Mouse (Mus musculus): Measurements from ENCODE around the gene Pkp4. TPM values are rescaled to one million over a fixed set of nuclear protein-coding genes. Genes with fewer than 3 reads are reported as not detected.
"Not testable (repeated sequence)": the region's sequence is repeated elsewhere in the genome, so short reads cannot be mapped to it uniquely, and the experiment has no call there.

Gene Pkp4
- total RNA-seq, 1 experiment from 2014 or later: 19.1 TPM

DNA sequence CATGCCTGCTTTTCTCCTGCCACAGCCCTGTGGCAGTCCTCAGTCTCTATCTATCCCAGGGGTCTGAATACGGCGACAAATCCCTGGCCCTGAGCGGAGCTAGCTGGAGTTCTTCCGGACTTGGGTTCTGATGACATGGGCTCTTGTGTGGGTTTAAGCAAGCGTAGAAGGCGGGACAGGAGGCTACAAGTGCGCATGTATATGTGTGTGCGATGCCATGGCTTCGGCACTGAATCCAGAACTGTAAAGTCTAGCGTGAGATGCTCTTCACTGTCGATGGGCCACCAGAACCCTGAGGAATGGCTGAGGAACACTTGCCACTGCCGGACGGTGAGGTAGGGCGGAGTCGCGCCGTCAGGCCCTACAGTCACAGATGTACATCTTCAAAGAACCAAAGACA is 222.6 kb downstream of the Pkp4 start:
- ATAC-seq (replicated peaks in 1 of 2; ENCODE audit: insufficient read depth in 1 of 2, low FRiP score in 2 of 2, low TSS enrichment in 1 of 2, low read depth in 1 of 2, poor library complexity in 2 of 2, severe bottlenecking in 2 of 2): no peak

DNA sequence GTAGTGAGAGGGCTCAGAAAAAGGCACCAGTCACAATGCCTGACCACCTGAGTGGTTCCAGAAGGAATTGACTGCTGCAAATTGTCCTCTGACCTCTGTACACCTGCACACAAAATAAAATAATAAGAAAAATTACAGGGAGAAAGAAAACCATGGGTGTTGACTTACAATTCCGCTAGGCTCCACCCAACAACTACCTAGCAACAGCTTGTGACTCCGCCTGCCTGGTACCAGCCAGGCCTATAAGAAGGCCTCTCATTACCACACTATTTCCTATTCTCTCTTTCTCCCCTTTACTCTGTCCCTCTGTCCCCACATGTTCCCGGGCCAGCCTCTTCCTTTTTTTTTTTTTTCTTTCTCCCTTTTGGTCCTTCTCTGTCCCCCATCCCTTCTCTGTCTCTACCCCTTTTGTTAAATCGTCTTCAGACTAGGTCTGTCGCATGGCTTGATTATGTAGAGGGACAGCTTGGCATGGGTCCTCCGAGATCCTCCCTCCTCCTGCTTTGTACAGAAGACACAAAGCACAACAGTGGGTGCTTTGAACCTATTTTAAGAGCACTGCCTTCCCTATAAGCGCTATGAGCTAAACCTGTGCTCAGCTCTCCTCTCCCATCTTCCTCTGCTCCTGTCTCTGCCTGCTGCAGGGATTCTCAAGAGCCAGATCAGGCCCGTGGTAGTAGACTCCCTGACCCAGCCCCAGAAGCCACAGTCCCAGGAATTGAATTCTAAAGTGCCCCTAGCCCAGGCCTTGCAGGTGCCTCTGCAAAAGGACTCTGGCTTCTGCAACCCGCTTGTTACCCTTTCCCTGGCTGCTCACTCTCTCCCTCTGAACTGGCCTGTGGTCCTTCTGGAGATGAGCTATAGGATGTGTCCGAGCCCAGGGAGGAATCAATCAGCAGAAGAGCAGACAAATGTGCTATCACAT is 223.5 kb downstream of the Pkp4 start:
- no peak for ATAC-seq (replicated peaks in 1 of 2; ENCODE audit: insufficient read depth in 1 of 2, low FRiP score in 2 of 2, low TSS enrichment in 1 of 2, low read depth in 1 of 2, poor library complexity in 2 of 2, severe bottlenecking in 2 of 2)

DNA sequence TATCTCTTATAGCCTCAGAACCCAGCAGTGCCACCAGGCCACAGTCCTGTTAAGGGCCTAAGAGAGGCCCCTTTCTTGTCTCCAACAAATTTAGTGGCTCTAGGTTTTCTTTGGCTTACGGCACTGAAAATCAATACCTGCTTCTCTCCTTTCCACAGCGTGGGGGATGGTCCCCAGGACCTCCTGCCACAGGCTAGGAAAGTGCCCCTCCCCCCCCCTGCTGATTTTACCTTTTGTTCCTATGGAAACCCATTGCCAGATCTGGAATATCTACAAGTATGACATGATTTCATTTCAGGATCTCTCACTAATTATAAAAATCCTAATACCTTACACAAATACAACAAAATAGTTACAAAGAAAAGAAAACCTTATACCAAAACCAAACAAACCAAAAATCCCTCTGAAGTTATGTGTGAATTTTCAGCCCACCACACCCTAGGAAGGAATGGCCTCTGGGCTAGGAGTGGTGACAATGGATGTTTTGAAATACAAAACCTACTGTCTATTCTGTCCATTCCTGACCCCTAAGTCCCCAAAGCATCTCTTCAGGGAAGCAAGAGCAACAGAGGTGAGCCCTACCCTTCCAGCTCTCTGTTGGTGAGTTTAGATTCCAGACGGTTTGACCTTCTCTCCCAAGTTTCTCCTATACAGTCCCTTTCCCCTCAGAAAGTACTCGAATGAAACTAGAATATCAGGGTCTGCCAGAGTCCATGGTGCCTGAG is 224.7 kb downstream of the Pkp4 start:
- ATAC-seq (replicated peaks in 1 of 2; ENCODE audit: insufficient read depth in 1 of 2, low FRiP score in 2 of 2, low TSS enrichment in 1 of 2, low read depth in 1 of 2, poor library complexity in 2 of 2, severe bottlenecking in 2 of 2): no peak

DNA sequence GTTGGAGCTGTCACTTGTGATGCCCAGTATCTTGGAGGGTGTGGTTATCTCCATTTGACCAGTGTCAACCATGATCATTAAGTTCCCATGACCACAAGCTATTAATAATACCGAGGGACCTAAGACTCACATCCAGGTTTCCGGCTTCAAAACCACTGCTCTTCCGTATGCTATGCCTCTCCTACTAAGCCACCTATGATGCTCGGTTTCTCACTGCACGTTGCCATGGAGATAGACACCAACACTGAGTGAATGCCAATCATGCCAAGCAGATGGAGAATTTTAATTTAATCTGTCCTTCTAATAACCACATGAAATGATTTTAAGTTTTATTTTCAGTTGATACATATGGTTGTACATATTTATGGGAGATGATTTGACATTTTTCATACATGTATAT is 229.3 kb downstream of the Pkp4 start:
- no peak for ATAC-seq (replicated peaks in 1 of 2; ENCODE audit: insufficient read depth in 1 of 2, low FRiP score in 2 of 2, low TSS enrichment in 1 of 2, low read depth in 1 of 2, poor library complexity in 2 of 2, severe bottlenecking in 2 of 2)

DNA sequence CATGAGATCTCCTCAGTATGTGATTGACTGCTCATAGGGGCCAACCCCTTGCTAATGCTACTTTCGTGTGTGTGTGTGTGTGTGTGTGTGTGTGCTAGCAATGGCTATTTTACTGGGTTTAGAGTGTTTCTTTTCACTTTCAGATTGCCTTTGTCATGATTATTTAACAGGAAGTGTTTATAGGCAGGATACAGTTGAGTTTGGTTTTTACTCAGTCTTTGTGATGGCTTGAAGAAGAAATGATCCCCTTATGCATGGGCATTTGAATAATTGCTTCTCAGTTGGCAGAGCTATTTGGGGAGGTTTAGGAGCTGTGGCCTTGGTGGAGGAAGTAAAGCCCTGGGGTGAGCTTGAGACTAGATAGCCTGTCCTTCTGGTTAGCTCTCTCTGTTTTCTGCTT is 232.5 kb downstream of the Pkp4 start:
- 0 out of 4 replicates have a peak, but pooled peaks of 1 of the 2 experiments have one; percentile 27 for ATAC-seq (replicated peaks in 1 of 2; ENCODE audit: insufficient read depth in 1 of 2, low FRiP score in 2 of 2, low TSS enrichment in 1 of 2, low read depth in 1 of 2, poor library complexity in 2 of 2, severe bottlenecking in 2 of 2)

DNA sequence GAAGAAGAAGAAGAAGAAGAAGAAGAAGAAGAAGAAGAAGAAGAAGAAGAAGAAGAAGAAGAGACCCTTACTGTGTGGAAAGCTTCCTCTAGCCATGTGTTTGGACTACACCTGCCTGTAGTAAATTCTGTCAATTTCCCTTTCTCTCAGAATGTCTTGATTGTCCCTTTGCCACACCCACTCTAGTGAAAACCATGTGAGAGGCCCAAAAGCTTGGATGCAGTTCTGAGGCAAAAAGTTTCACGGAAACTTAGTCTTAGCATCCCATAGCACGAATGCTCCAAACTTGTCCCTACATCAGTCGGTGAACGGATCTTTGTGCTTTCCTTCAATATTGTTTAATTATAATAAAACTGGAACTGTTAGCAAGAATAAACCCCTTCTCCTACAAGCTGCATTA is 234.0 kb downstream of the Pkp4 start:
- no peak for ATAC-seq (replicated peaks in 1 of 2; ENCODE audit: insufficient read depth in 1 of 2, low FRiP score in 2 of 2, low TSS enrichment in 1 of 2, low read depth in 1 of 2, poor library complexity in 2 of 2, severe bottlenecking in 2 of 2)

DNA sequence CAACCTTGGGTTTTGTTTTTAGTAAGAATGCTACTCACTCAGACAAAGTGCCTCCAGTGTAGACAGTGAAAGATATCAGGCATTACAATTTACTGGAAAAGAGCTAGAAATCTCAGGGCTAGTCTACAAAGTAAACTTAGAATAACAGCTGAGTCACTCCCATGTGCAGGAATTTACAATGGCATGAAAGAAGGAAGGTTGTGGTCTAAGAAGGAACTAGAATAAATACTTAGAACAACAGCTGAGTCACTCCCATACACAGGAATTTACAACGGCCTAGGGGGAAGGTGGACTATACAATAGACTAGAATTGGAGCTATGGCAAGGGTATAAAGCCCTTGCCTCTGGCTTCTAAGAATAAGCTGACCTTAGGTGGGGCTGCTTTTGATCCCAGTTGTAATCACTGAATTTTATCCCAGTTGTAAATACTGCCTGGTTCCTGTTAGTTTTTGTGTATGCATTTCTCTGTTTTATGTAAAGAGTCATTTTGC is 234.6 kb downstream of the Pkp4 start:
- ATAC-seq (replicated peaks in 1 of 2; ENCODE audit: insufficient read depth in 1 of 2, low FRiP score in 2 of 2, low TSS enrichment in 1 of 2, low read depth in 1 of 2, poor library complexity in 2 of 2, severe bottlenecking in 2 of 2): not testable (repeated sequence)

DNA sequence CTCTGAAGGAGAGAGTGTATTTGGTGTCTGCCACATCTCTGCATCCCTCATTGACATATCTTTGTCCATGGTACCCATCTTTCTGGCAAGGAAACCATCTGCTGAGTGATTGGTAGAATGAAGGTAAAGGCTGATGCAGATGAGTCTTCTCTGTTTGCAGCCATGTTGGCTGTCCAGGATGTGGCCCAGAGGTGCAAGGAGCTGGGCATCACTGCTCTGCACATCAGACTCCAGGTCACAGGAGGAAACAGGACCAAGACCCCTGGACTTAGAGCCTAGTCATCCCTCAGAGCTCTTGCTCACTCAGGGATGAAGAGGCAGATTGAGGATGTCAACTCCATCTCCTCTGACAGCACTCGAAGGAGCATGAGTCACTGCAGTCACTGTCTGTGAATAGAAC is 235.9 kb downstream of the Pkp4 start:
- ATAC-seq (replicated peaks in 1 of 2; ENCODE audit: insufficient read depth in 1 of 2, low FRiP score in 2 of 2, low TSS enrichment in 1 of 2, low read depth in 1 of 2, poor library complexity in 2 of 2, severe bottlenecking in 2 of 2): no peak

DNA sequence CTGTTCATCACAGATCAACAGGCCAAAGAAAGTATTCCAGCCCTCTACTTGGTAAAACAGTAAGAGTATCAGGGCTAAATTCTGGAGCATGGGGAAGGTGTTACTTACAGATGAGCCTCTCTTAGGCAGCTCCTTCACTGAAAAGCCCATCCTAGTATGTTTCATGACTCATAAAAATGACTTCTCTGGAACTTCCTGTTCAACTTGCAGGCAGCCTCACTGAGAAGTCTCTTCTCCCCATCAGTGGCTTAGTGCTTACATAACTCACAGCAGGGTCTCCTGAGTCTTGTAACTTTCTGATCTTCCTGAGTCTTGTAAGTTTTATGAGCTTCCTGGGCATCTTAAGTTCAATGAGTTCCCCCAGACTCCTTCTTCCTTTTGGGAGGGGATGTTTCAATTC is 236.9 kb downstream of the Pkp4 start:
- no peak for ATAC-seq (replicated peaks in 1 of 2; ENCODE audit: insufficient read depth in 1 of 2, low FRiP score in 2 of 2, low TSS enrichment in 1 of 2, low read depth in 1 of 2, poor library complexity in 2 of 2, severe bottlenecking in 2 of 2)

DNA sequence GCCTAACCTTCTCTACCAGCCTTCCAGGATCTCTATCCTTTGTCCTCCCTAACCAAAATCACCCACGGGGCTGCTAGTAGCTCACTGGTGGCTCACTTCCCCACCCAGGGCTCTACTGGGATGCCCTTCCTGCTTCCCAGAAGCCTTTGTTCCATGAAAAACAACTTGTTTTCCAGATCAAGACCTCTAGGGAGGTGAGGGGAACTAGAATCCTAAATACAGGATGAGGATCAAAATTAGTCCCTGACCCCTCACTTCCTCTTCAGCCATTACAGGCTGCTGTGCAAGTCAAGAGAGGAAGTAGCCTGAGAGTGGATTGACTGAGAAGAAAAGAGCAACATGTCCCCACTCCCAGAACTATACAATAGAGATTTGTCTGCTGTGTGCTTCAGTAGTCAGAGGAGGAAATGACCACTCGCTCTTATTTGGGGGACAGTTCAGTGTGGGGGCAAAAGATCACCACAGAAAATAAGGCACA is 240.3 kb downstream of the Pkp4 start:
- peak in 1 of 2 experiments; percentile 59; a peak in 2 of 4 replicates for ATAC-seq (replicated peaks in 1 of 2; ENCODE audit: insufficient read depth in 1 of 2, low FRiP score in 2 of 2, low TSS enrichment in 1 of 2, low read depth in 1 of 2, poor library complexity in 2 of 2, severe bottlenecking in 2 of 2)

DNA sequence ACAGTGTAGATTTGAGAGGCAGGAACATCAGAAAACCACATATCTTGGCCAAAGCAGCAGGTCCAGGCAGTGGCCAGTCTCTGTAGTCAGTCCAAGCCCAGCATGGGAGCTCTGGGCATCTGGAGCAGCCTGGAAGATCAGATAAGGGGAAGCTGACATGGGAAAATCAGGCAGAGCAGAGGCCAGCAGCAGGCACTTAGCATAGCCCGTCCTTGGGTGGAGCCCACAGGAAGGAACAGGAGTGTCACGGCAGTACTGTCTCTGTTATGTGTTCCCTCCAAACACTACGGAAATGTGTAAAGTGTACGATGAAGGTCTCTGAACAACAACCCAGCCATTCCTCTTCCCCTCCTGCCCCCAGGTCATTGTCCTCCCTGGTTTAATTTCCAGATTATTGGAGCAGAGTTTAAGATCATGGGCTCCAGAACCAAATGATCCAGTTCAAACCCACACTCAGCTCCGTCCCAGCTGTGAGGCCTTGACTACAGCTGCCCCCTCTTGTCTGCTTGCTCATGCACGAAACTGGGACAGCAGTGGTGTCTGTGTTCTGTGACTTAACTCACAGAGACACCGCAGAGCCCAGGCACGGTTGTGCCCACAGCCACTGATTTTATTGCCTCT is 241.3 kb downstream of the Pkp4 start:
- no peak for ATAC-seq (replicated peaks in 1 of 2; ENCODE audit: insufficient read depth in 1 of 2, low FRiP score in 2 of 2, low TSS enrichment in 1 of 2, low read depth in 1 of 2, poor library complexity in 2 of 2, severe bottlenecking in 2 of 2)

DNA sequence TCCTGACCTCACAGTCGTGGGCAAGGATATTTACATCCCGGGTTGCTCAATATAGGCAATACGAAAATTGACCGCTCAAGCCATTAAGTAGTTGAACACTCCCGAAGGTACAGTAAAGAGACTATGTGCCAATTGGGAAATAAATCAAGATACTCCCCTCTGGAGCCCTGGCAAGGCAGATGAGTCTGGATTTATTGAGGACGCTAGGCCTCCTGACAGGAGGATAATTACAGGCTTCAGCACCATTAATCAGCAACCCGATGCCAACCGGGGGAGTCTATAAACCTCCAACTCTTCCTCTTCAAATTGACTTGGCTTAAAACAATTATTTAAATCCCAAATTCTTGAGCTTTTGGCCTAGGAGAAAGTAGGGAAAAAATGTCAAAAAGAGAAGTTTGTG is 243.4 kb downstream of the Pkp4 start:
- ATAC-seq (replicated peaks in 1 of 2; ENCODE audit: insufficient read depth in 1 of 2, low FRiP score in 2 of 2, low TSS enrichment in 1 of 2, low read depth in 1 of 2, poor library complexity in 2 of 2, severe bottlenecking in 2 of 2): no peak

Other genes with a start within 250 kb of the Pkp4 start
- 0.25 and 0.45 TPM in 2 replicates for gene Ccdc148, start 167 bp upstream of the Pkp4 start, total RNA-seq (2017)

Measured in hematopoietic stem cell, adult 5-6 weeks (primary cell).